Mouse (Mus musculus) cerebellum, postnatal 4 days (tissue): ENCODE measurements at regions not wholly inside any gene's neighbourhood (a gene's known extent, or its start where the extent isn't known, plus 50 kb on each side); places are given as distances from the start of the nearest gene placed in this dataset.

ENCODE experiments used
- DNase-seq, 2 experiments: peaks; one replicate each; pipeline ENCODE4 v3.0.0; 2022; ENCODE audit warnings: low spot score in 2 of 2, mixed read lengths in 1 of 2

- no peak for DNase-seq
Measured at GRCm38 (mm10) chr3:70566140-70566857, 558.9 kb downstream of the Otol1 start.

DNA sequence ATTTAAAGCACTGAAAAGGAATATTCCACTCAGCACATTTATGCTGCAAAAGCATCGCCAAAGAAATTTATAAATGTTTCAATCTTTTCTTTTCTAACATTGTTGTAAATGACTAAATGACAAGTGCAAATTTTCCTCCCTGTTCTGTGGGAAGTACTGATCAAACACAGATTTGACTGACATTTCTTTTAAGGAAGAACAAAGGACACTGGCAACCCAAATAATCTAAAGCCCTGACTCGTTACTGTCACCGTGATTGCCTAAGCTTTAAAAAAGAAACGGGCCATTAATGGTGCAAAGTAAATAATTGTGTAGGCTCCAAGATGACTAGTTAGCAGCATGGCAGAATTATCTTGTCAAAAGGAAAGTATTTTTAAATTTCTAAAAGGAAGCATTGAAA, 587.4 kb downstream of the Otol1 start:
- DNase-seq: no peak
